Mouse (Mus musculus) adrenal gland, adult (tissue): ENCODE measurements around the gene Syt13.

Experiments
- DNase-seq, 2 experiments: peaks; one replicate each; pipeline ENCODE4 v3.0.0; 2022 to 2023; ENCODE audit warnings: low spot score in 1 of 2; ENCODE audit not compliant: inconsistent age in 2 of 2

Gene Syt13

DNA sequence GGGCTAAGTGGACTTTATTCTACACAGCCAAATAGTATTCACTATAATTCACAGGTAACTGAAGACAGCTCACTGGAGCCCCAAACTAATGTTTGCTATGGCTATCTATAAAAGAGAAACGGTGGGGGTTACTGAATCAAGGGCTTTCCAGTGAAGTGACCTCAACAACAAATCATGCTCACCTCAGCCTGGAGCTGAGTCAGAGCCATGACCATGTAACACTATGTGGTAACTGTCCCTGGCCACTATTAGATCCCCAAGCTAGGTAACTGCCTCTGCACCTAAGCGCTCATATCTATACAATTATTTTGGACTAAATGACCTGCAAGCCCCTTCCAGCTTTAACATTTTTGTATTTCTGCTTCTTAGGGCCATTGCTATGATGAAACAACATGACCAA, 42.0 kb downstream of the Syt13 start:
- DNase-seq, result peak; percentile 54 to 76

DNA sequence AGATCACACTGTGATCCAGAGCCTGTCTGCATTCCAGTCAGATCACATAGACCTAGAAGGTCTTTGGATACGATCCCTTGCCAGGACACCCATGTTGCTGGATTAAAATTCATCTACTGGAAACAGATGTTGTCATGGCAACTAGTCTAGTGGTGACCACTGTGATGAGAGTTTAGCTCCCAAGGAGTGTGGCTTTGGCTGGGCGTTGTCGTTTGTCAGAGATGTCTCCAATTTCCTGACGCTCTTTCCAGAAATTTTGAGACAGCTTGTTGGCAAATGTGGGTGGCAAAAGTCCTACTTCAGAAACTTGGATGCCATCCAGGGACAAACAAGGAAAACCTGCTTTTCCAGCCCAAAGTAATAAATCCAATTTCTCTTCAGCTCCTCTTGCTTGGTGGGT, 43.7 kb downstream of the Syt13 start:
- DNase-seq, result no peak

- no peak for DNase-seq
Observed at GRCm38 (mm10) chr2:92964345-92964744, 49.4 kb downstream of the Syt13 start.

DNA sequence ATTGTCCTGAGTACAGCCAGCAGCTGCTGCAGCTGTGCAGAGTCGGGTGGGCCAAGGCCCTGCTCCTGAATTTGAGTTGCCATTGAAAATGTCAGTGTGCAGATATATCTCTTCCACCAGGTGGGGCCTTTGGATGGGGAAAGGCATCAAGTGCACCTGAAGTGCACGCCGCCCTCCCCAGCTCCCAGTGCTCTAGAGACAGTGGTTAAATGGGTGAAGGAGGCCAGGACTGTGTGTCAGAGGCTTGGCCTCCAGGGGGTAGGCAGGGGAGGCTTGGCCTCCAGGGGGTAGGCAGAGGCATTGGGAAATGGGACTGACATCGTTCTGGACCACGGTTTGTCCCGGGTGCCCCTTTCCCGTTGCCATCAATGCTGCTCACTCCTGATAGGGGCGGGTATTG, 51.4 kb downstream of the Syt13 start:
- peak in 1 of 2 experiments; percentile 37 for DNase-seq

DNA sequence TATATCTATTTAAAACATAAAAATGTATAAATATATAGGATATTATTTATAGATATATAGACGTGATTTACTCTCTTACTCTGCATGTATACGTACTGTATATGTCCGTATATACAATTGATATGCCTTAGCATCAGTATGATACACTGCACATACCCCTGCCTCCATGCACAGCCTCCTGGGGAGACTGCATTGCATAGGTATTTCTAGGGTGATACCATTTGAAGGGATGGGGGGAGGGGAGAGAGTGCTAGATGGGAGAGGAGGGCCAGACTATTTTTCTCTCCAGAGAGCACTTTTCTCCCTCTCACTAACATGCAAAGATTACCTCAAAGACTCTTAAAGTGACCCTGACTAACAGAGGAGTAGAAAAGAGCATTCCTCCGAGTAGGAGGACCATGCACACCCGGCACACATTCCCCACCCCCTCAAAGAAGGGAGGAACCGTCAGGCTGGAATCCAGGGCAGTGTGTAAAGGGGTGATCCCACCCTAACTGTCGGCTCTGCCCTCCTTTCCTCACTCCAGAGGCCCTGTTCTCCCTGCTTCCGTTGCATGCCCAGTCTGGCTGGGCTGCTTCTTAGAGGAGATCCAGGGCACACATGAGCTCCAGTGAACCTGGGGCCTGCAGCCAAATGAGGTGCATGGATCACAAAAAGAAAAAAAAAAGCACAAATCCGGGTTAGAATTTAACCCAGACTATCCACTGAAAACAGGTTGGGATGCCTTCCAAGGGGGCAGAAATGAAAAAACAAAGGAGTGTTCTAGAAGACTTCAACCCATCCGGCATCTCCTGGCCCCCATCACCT, 52.3 kb downstream of the Syt13 start:
- peak in 1 of 2 experiments; percentile 20 for DNase-seq

DNA sequence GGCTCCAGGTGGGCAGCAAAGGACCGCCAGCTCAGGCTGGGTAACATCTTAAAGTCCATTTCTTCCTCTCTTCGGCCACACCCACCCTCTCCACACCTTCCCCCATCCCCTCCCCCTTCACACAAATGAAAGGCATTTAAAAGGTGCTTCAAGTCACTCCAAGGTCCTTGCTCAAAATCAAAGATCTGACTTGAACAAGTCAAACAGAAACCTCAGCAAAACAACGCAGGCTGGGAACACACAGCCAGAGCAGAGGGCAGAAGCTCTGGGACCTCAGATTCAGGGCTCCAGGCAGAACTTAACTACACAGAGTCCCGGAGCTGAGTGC, 52.9 kb downstream of the Syt13 start:
- peak in 1 of 2 experiments; percentile 23 for DNase-seq

GRCm38 (mm10) chr2:92971069-92971468, 56.2 kb downstream of the Syt13 start:
- DNase-seq, result no peak

GRCm38 (mm10) chr2:92971536-92971935, 56.6 kb downstream of the Syt13 start:
- DNase-seq, result no peak

GRCm38 (mm10) chr2:92972071-92972470, 57.2 kb downstream of the Syt13 start:
- DNase-seq, result peak in 1 of 2 experiments; percentile 6

DNA sequence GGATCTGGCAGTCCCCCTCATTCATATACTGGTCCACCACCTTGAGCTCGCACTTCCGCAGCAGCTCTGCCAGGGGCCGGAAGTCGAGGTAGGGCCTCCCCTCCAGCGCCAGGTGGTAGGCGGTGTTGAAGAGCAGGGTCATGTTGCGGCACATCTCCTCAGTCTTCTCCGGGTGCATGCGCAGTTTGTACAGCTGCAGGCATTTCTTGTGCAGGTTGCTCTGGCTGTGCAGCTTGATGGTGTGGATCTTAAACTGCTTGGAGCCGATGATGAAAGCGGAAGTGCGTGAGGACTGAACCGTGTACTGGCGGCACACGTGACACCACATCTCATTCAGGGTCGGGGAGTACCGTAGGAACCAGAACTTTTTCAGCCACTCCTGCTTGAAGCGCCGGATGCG, 58.7 kb downstream of the Syt13 start:
- DNase-seq, result no peak

GRCm38 (mm10) chr2:92975031-92975790, 60.3 kb downstream of the Syt13 start:
- DNase-seq, result peak; percentile 68 to 69

GRCm38 (mm10) chr2:92980165-92980564, 65.3 kb downstream of the Syt13 start:
- peak in 1 of 2 experiments; percentile 58 for DNase-seq

DNA sequence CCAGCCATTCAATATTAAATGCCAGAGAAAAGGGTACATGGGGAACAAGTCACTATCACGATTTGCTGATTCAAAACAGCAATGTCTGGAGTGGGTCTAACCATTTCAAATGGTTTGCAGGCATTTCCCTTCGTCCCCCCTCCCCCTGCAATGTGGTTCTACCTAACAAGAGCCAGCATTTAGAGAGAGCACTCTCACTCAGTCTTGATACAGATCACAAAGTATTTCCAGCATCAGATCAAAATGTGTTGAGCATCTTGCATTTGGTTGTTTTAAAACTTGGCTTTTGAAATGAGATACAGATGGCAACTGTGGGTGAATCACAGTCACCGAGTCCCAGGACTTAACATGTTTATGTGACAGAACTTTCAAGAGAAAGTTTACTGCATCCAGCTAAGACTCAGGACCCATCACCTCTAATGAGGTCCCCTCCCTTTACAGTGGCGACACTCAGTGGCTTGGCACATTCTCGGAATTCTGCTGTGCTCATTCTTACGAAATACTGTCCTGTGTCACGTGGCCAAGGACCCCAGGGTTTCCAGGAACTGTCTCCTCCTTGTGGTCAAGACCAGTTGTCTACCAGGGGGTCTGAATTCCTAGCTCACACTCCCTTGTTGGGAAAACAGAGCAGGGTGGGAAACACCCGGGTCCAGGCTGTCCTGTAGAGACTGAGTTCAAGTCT, 67.8 kb downstream of the Syt13 start:
- DNase-seq, result peak in 1 of 2 experiments; percentile 69

DNA sequence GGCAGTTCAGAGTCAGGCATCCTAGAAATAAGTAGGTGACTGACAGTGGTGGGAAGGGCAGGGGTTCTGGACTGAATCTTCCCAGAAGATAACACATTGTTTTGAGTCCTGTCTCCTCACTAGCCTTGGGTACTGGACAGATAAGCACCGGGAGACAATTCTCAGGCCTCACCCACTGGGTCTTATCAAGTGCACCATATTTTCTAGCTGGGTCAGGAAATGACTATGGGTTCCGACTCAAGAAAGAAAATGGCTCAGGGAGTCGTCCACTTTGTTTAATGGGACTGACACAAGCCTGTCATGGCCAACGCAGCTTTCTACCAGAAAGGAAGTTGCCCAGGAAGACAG, 68.3 kb downstream of the Syt13 start:
- DNase-seq, result no peak

GRCm38 (mm10) chr2:92984321-92985108, 69.6 kb downstream of the Syt13 start:
- no peak for DNase-seq

- DNase-seq, result peak; percentile 59 to 76
Observed at GRCm38 (mm10) chr2:92985171-92985570, 70.3 kb downstream of the Syt13 start.

DNA sequence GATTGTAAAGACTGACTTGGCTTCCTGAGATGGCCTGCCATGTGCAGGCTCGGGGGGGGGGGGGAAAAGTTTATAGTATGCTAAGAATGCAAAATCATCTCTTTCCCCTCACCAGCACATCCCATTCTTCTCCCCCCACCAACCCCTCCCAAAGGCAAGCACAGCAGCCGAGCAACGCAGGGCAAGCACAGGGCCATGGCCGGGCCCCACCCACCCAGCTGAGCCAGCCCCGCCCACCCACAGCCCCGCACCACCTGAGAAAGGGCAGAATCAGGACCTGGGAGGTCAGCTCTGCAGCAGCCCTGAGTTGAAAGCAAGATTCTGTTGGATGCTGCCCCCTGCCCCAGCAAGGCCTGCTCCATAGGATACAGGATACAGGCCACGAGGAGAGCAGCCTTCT, 70.7 kb downstream of the Syt13 start:
- no peak for DNase-seq

DNA sequence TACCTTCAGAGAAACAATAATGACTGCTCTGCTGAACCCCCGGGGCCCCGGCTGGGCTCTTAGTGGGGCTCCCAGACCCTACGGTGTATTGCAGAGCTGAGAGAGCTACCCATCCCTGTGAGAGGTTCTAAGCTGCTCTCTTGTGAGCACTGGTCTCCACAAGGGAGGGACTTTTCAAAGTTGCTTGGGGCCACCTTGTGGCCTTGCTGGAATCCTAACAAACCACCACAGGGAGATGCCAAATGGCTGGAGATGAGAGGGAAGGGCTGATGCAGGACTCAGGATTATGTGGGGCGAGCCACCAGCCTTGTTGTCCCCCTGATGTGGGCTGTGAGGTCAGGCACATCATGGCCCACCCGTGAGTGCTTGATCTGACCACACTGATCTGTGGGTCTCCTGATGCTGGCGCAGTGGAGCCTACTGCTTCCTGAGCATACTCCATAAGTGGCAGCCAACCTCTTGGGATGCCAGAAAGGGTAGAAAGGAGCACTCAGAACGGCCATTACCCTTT, 72.3 kb downstream of the Syt13 start:
- DNase-seq, result no peak

DNA sequence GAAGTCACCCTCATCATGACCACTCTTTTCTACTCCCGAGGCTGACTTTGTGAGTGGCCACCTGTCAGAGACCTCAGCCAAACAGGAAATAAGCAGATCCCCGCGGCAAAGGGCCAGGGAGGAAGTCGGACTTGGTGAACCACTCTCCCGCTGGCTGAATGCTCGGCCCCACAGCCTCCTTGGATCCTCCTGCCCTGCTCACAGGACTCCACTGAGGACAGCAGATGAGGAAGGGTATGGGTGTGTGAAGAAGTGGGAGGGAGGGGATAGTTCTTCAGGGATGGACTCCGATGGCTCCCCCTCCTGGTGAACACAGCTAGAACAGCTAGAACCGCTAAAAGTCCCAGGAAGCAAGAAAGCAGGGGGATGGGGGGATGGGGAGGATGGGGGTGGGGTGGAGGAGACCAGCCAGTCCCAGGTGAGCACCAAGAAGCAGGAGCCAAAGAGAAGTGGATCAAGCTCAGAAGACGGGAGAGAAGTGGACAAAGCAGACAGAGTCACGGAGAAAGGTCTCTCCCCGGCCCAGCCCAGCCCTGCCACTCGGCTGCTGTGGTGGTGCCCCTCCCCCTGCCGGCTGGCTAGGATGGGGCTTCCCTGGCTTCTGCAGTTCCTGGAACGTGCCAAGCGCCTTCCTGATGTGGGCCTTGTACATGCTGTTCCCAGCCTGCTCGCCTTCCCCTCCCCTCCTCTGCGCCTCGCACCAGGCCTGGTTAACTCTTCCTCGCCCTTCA, 73.2 kb downstream of the Syt13 start:
- DNase-seq, result peak; percentile 85 to 89

GRCm38 (mm10) chr2:92989593-92989992, 74.7 kb downstream of the Syt13 start:
- DNase-seq, result no peak
